Mouse (Mus musculus): ENCODE results near the gene Vmn2r55.
"Not testable (repeated sequence)": the region's sequence is repeated elsewhere in the genome, so short reads cannot be mapped to it uniquely, and the experiment has no call there.

The Vmn2r55 gene

GRCm38 (mm10) chr7:12684903-12685302 lies at the start of gene Vmn2r55:
Gene Vmn2r55 (minus strand): TSS chr7:12685003.
- DNase-seq (ENCODE audit: low spot score), result not testable (repeated sequence)

- DNase-seq (ENCODE audit: low spot score), result not testable (repeated sequence)
Measured at GRCm38 (mm10) chr7:12640219-12640618, 44.6 kb downstream of the Vmn2r55 start, which contains the start of gene Vmn2r54. Gene Vmn2r54 (minus strand): TSS chr7:12640319.

GRCm38 (mm10) chr7:12608688-12609087 lies 76.1 kb downstream of the Vmn2r55 start, which contains the start of gene Vmn2r53:
Gene Vmn2r53 (minus strand): TSS chr7:12608788.
- no peak for DNase-seq (ENCODE audit: low spot score)

Data from layer of hippocampus, adult 11-12 months (tissue).